Mouse (Mus musculus) lung, adult 2 months (tissue): ENCODE data around the gene Mras. TPM values are rescaled to one million over a fixed set of nuclear protein-coding genes. Genes with fewer than 3 reads are reported as not detected.

Experiments used
- DNase-seq: peaks from one replicate; pipeline ENCODE4 v3.0.0; 2022
- H3K4me1 ChIP-seq: fragments of 200-500 bp; 2 replicates; pipeline ENCODE4 v1.6.1; 2011; ENCODE audit warnings: low read length; ENCODE audit not compliant: control insufficient read depth, insufficient read depth
- H3K4me3 ChIP-seq: fragments of 200-500 bp; replicated peaks from 2 replicates; pipeline ENCODE3; 2011; ENCODE audit warnings: low read depth, mild to moderate bottlenecking, control low read depth, low read length; ENCODE audit errors: extremely low read depth
- CTCF ChIP-seq: fragments of 200-500 bp; IDR thresholded peaks from 2 replicates; pipeline ENCODE4 v1.5.1; 2011; ENCODE audit warnings: mild to moderate bottlenecking, low read length, control low read depth; ENCODE audit not compliant: insufficient read depth
- POLR2A ChIP-seq: fragments of 200-500 bp; IDR thresholded peaks from 2 replicates; pipeline ENCODE4 v1.6.1; 2011; ENCODE audit warnings: low read depth, mild to moderate bottlenecking, control low read depth, low read length, borderline replicate concordance; ENCODE audit errors: extremely low read depth
- WGBS: fragments of 180-500 bp; shearing (Covaris S2); methylation state at CpG from one replicate; pipeline ENCODE4 v1.1.7; 2018; 5-methylcytosine and 5-hydroxymethylcytosine counted together
- polyA plus RNA-seq: library from polyadenylated mRNA; depleted of rRNA; stranded (reverse); fragments of >200 nt; gene quantifications from 2 replicates; pipeline ENCODE4 v1.2.3, GENCODE M21; 2012

Mras gene
- polyA plus RNA-seq, 1 experiment: 9.2 TPM

DNA sequence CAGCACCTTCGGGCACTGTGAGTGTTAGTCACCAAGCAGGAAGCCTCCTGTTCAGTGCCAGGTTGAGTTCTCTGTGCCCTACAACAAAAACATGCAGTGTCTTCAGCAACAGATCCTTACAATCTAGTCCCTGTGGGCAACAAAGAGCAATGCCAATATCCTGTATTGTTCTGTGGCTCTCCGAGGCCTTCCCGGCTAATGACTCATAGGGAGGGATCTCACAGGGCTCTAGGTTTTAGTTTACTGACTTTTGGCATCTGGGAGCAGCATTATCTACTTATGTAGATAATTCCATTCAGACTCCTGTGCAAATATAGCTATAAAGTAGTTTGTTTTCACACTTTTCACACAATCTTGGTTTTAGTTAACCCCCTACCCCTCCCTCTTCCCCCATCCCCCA, 71.3 kb downstream of the Mras start:
- WGBS: 61% methylated on average over 3 of the region's 3 CpGs
- DNase-seq: no peak
- no peak overlapping the region for H3K4me3 ChIP-seq
- TF ChIP-seq CTCF: no peak
- no peak for TF ChIP-seq POLR2A
- H3K4me1 ChIP-seq: no peaks in the 10 kb centered on the region

GRCm38 (mm10) chr9:99363076-99363475, 74.1 kb downstream of the Mras start:
- WGBS: 59% methylated on average over 8 of the region's 8 CpGs
- Histone ChIP-seq H3K4me3 (no peak overlapping the region), H3K4me1 (no peaks in the 10 kb centered on the region)
- no peak for DNase-seq
- TF ChIP-seq POLR2A: no peak
- no peak for TF ChIP-seq CTCF

DNA sequence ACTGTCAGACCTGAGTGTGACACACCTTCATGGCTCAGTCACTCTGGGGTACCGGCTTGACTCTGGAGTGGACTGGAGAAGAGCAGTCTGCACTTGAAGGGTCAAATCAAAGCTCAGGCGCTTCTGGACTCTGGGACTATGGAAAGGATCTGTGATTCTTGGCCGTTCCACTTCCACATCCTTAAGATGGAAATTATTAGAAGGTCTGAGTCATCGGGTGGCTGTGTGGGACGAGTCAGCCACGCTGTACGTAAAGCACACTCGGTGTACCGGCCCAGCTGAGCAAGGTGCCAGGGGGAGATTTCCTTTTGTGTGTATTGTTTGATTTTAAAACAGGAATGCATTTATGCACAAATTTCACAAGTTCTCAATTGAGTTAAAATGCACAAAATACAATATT, 75.2 kb downstream of the Mras start:
- Histone ChIP-seq H3K4me1 (peaks cover 3% of the 10 kb centered on the region; the same call in 1 of the 2 replicates), H3K4me3 (no peak overlapping the region)
- no peak for DNase-seq
- TF ChIP-seq POLR2A (no peak), CTCF (no peak)
- 68% methylated on average over 9 of the region's 9 CpGs for WGBS

DNA sequence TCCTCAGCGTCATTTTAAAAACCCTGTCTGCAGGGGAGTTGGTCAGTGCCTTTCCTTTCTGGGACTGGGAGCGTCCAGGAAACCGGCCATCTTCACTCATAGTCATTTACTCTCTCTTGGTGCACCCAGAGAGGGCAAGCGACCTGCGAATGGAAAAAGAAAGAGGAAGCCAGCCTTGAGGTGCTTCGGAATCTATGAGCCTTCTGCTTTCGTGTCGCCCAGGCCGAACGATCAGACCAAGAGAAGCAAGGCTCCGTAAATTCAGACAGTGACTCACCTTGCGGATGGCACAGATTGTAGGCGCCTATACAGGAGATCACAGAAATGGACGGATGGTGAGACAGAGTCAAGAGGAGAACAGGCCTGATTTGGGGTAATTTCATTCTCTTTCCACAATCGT, 78.2 kb downstream of the Mras start:
- TF ChIP-seq CTCF (no peak), POLR2A (no peak)
- Histone ChIP-seq H3K4me3 (no peak overlapping the region), H3K4me1 (peaks cover 3% of the 10 kb centered on the region; the same call in 1 of the 2 replicates)
- no peak for DNase-seq
- WGBS: 80% methylated on average over 15 of the region's 15 CpGs

DNA sequence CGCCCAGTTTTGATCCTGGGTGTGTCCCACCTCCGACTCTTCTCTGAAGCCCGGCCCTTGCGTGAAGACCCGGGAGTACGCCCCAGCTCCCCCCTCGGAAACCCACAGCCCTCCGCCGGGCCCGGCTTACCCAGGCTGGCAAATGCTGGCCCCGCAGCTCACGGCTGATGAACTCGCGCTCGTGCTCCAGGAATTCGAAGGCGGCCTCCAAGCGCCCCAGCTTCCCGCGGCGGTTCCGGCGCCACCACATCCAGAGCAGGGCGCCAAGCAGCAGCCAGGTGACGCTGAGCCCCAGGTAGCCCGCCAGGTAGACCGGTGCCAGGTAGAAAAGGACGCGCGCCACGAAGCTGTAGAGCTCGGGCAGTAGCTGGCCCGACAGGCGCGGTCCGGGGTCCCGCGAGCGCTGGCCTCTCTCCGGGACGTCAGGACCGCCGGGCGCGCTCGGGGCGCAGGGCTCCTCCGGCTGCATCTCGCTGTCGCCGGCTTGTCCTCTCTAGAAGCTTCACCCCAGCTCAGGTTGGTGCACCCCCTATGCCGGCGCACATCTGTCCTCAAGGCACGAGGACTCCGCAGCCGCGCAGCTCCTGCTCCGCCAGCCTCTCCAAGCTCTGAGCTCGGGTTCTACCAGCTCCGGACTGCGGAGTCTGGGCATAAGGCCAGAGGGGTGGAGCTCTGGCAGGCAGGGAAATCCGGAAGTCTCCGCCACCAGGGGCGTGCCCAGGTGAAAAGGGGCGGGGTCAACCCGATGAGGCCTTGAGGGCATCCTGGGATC, 79.1 kb downstream of the Mras start, which contains the start of gene Esyt3:
TSS of gene Esyt3 (minus strand) at position 637 of the 772 bp plus-strand sequence.
- DNase-seq: peak; percentile 65
- peak within 1 kb of the TSS; percentile 46 for H3K4me3 ChIP-seq
- WGBS: 1% methylated on average over 66 of the region's 66 CpGs
- H3K4me1 ChIP-seq: peaks cover 3% of the 10 kb centered on the region; the same call in 1 of the 2 replicates
- TF ChIP-seq CTCF: no peak
- TF ChIP-seq POLR2A: peak; percentile 15; the same call in 1 of the 2 replicates

- H3K4me3 ChIP-seq: peak overlapping the region; percentile 39
- DNase-seq: no peak
- no peak for TF ChIP-seq CTCF
- no peak for TF ChIP-seq POLR2A
- peaks cover 3% of the 10 kb centered on the region; the same call in 1 of the 2 replicates for H3K4me1 ChIP-seq
- WGBS: 4% methylated on average over 19 of the region's 19 CpGs
Measured at GRCm38 (mm10) chr9:99357561-99357920, 79.6 kb downstream of the Mras start.

GRCm38 (mm10) chr9:99355971-99356370, 81.2 kb downstream of the Mras start:
- 54% methylated on average over 5 of the region's 5 CpGs for WGBS
- DNase-seq: no peak
- TF ChIP-seq CTCF: no peak
- no peak for TF ChIP-seq POLR2A
- Histone ChIP-seq H3K4me1 (peaks cover 3% of the 10 kb centered on the region; the same call in 1 of the 2 replicates), H3K4me3 (no peak overlapping the region)

DNA sequence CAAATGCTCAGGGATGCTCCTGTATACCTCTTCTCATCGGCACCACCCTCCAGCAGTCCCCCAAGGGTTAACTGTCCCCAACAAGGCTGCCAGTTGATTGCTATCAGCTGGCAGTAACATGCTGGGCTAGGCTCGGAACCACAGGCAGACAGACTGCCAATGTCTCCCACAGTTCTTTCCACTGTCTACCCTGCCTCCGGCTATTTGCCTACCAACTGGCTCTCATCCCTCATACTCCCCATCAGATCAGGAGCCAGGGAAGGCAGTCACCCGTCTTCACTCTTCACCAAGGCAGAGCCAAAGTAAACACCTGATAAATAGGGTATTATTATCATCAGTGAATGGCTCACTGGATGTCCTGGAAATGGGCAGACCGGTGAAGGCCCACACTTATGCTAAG, 82.4 kb downstream of the Mras start:
- peaks cover 3% of the 10 kb centered on the region; the same call in 1 of the 2 replicates for H3K4me1 ChIP-seq
- 53% methylated on average over 5 of the region's 5 CpGs for WGBS
- no peak overlapping the region for H3K4me3 ChIP-seq
- TF ChIP-seq CTCF (no peak), POLR2A (no peak)
- DNase-seq: no peak

DNA sequence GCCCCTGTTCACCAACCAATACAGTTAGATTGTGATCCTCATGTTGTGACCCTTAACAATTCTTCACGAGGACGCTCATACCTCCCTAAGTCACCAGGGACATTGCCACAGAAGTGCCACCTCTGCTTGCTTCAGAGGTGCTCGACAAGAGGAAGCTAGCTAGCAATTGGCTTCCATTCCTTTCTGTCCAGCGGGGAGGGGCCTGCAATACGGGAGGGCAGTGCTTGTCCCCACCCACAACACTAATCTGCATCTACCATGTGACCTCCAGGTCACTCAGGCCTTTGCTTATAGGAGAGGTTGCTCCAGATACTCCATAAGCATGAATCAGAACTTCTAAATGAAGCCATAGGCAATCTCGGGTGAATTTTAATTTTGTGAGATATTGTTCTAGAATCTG, 83.8 kb downstream of the Mras start:
- H3K4me3 ChIP-seq: no peak overlapping the region
- no peak for TF ChIP-seq POLR2A
- TF ChIP-seq CTCF: no peak
- WGBS: 55% methylated on average over 6 of the region's 6 CpGs
- DNase-seq: no peak
- H3K4me1 ChIP-seq: peaks cover 3% of the 10 kb centered on the region; the same call in 1 of the 2 replicates

- Histone ChIP-seq H3K4me1 (peaks cover 3% of the 10 kb centered on the region; the same call in 1 of the 2 replicates), H3K4me3 (no peak overlapping the region)
- WGBS: 41% methylated on average over 4 of the region's 4 CpGs
- TF ChIP-seq CTCF: no peak
- no peak for TF ChIP-seq POLR2A
- DNase-seq: no peak
Measured at GRCm38 (mm10) chr9:99352964-99353363, 84.2 kb downstream of the Mras start.

DNA sequence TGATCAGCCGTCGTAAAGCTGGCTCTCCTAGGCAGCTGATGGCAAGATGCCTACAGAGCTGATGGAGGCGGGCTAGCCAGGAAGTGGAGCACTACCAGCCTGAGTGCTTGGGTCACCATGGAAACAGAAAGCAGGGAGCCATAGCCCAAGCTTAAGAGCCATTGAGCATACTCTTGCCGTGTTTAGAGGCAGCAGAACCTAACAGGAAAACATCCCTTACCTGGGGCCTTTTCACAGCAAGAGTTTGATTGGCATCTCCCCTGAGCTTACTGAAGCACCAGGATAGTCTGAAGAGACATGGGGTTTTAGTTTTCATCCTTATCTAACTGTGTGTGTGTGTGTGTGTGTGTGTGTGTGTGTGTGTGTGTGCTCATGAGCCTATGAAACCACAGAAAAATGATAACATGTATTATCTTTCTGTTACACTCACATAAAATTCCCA, 91.8 kb downstream of the Mras start:
- no peak for TF ChIP-seq CTCF
- TF ChIP-seq POLR2A: no peak
- WGBS: 27% methylated on average over 4 of the region's 4 CpGs

More for the DNA sequence above, 91.8 kb downstream of the Mras start:
- no peak overlapping the region for H3K4me3 ChIP-seq
- DNase-seq: peak; percentile 17
- H3K4me1 ChIP-seq: no peaks in the 10 kb centered on the region
